Mouse (Mus musculus) heart, embryonic 13.5 days (tissue): ENCODE results near the gene P2rx7. TPM values are rescaled to one million over a fixed set of nuclear protein-coding genes. Genes with fewer than 3 reads are reported as not detected.
"Not testable (repeated sequence)": the region's sequence is repeated elsewhere in the genome, so short reads cannot be mapped to it uniquely, and the experiment has no call there.

Source experiments
- ATAC-seq: fragments of 200-750 bp; cut with Nextera tagmentation; 2 replicates; pipeline ENCODE4 v1.8.0; 2017; ENCODE audit warnings: moderate TSS enrichment; ENCODE audit not compliant: insufficient number of reproducible peaks, low FRiP score, low TSS enrichment; ENCODE audit errors: extremely low read depth
- H3K27ac ChIP-seq: fragments of 300-500 bp; sonication (generic); replicated peaks from 2 replicates; pipeline ENCODE4 v1.5.1; 2015; ENCODE audit warnings: moderate library complexity, mild to moderate bottlenecking, inconsistent platforms
- H3K27me3 ChIP-seq: fragments of 300-500 bp; sonication (generic); replicated peaks from 2 replicates; pipeline ENCODE4 v1.6.1; 2015; ENCODE audit warnings: mild to moderate bottlenecking, inconsistent platforms
- H3K36me3 ChIP-seq: fragments of 300-500 bp; sonication (generic); 2 replicates; pipeline ENCODE4 v1.6.1; 2015; ENCODE audit warnings: mild to moderate bottlenecking, inconsistent platforms
- H3K4me1 ChIP-seq: fragments of 300-500 bp; sonication (generic); 2 replicates; pipeline ENCODE4 v1.6.1; 2015; ENCODE audit warnings: inconsistent platforms
- H3K4me2 ChIP-seq: fragments of 300-500 bp; sonication (generic); 2 replicates; pipeline ENCODE4 v1.6.1; 2015; ENCODE audit warnings: inconsistent platforms, mild to moderate bottlenecking, moderate library complexity
- H3K4me3 ChIP-seq: fragments of 300-500 bp; sonication (generic); 2 replicates; pipeline ENCODE4 v1.5.1; 2015; ENCODE audit warnings: moderate library complexity, mild to moderate bottlenecking, inconsistent platforms
- H3K9ac ChIP-seq: fragments of 300-500 bp; sonication (generic); 2 replicates; pipeline ENCODE4 v1.6.1; 2015; ENCODE audit warnings: inconsistent platforms, mild to moderate bottlenecking, moderate library complexity
- H3K9me3 ChIP-seq: fragments of 300-500 bp; sonication (generic); 2 replicates; pipeline ENCODE4 v1.6.1; 2016; ENCODE audit warnings: inconsistent platforms
- WGBS: fragments of 180-500 bp; shearing (Covaris S2); methylation state at CpG from one replicate; pipeline ENCODE4 v1.1.7; 2015; ENCODE audit warnings: mixed read lengths; 5-methylcytosine and 5-hydroxymethylcytosine counted together
- polyA plus RNA-seq: library from polyadenylated mRNA; unstranded; fragments of >200 nt; fragmentation: Nextera tagmentation; extraction: Ambion mirVana; gene quantifications from 2 replicates; pipeline ENCODE4 v1.2.1, GENCODE M21; 2015

Gene P2rx7
- polyA plus RNA-seq, 1 experiment from 2014 or later = 1.6 TPM

- no peak overlapping the region for H3K27ac ChIP-seq
- no peak for ATAC-seq
- H3K4me3 ChIP-seq = no peak overlapping the region
- WGBS = 60% methylated on average over 5 of the region's 5 CpGs
- no peaks in the 10 kb centered on the region for H3K9me3 ChIP-seq
- H3K36me3 ChIP-seq = no peaks in the 10 kb centered on the region
- H3K9ac ChIP-seq = no peak overlapping the region
- H3K27me3 ChIP-seq = no peaks in the 10 kb centered on the region
- peaks cover 12% of the 10 kb centered on the region for H3K4me1 ChIP-seq
- no peak overlapping the region for H3K4me2 ChIP-seq
Observed at GRCm38 (mm10) chr5:122665036-122665435, 21.3 kb downstream of the P2rx7 start.

GRCm38 (mm10) chr5:122668981-122669897 lies 25.5 kb downstream of the P2rx7 start:
- Histone ChIP-seq H3K9ac (no peak overlapping the region), H3K27me3 (no peaks in the 10 kb centered on the region), H3K4me2 (no peak overlapping the region), H3K36me3 (no peaks in the 10 kb centered on the region), H3K9me3 (no peaks in the 10 kb centered on the region), H3K27ac (no peak overlapping the region), H3K4me1 (peaks cover 7% of the 10 kb centered on the region; the same call in 1 of the 2 replicates), H3K4me3 (no peak overlapping the region)
- 70% methylated on average over 15 of the region's 15 CpGs for WGBS
- ATAC-seq = no peak

- not testable (repeated sequence) for H3K4me3 ChIP-seq, H3K9me3 ChIP-seq, H3K36me3 ChIP-seq, H3K4me2 ChIP-seq, H3K27ac ChIP-seq, H3K4me1 ChIP-seq, H3K9ac ChIP-seq, H3K27me3 ChIP-seq, ATAC-seq
- 71% methylated on average over 7 of the region's 7 CpGs for whole genome bisulfite sequencing
Observed at GRCm38 (mm10) chr5:122671641-122672040, 27.9 kb downstream of the P2rx7 start.

- Histone ChIP-seq H3K36me3 (no peaks in the 10 kb centered on the region), H3K27ac (no peak overlapping the region), H3K4me1 (no peaks in the 10 kb centered on the region), H3K4me3 (no peak overlapping the region), H3K9ac (no peak overlapping the region), H3K27me3 (no peaks in the 10 kb centered on the region), H3K9me3 (no peaks in the 10 kb centered on the region), H3K4me2 (no peak overlapping the region)
- WGBS = 83% methylated on average over 5 of the region's 5 CpGs
- ATAC-seq = no peak
Observed at GRCm38 (mm10) chr5:122672298-122672697, 28.6 kb downstream of the P2rx7 start.

- Histone ChIP-seq H3K27me3 (no peaks in the 10 kb centered on the region), H3K9me3 (no peaks in the 10 kb centered on the region), H3K4me3 (no peak overlapping the region), H3K9ac (no peak overlapping the region), H3K4me2 (no peak overlapping the region), H3K36me3 (no peaks in the 10 kb centered on the region), H3K4me1 (no peaks in the 10 kb centered on the region), H3K27ac (no peak overlapping the region)
- WGBS = 84% methylated on average over 8 of the region's 8 CpGs
- no peak for ATAC-seq
Observed at GRCm38 (mm10) chr5:122676002-122676401, 32.3 kb downstream of the P2rx7 start.

GRCm38 (mm10) chr5:122677983-122678382 lies 34.3 kb downstream of the P2rx7 start:
- no peaks in the 10 kb centered on the region for H3K4me1 ChIP-seq
- H3K27ac ChIP-seq = no peak overlapping the region
- WGBS = 89% methylated on average over 9 of the region's 9 CpGs
- no peak overlapping the region for H3K4me3 ChIP-seq
- H3K27me3 ChIP-seq = no peaks in the 10 kb centered on the region
- no peak for ATAC-seq
- no peaks in the 10 kb centered on the region for H3K36me3 ChIP-seq
- no peak overlapping the region for H3K9ac ChIP-seq
- H3K9me3 ChIP-seq = no peaks in the 10 kb centered on the region
- H3K4me2 ChIP-seq = no peak overlapping the region

- 77% methylated on average over 8 of the region's 8 CpGs for WGBS
- Histone ChIP-seq H3K9me3 (no peaks in the 10 kb centered on the region), H3K27ac (no peak overlapping the region), H3K9ac (no peak overlapping the region), H3K4me1 (no peaks in the 10 kb centered on the region), H3K4me3 (no peak overlapping the region), H3K27me3 (no peaks in the 10 kb centered on the region), H3K4me2 (no peak overlapping the region), H3K36me3 (no peaks in the 10 kb centered on the region)
- no peak for ATAC-seq
Observed at GRCm38 (mm10) chr5:122679881-122680280, 36.2 kb downstream of the P2rx7 start.

- Histone ChIP-seq H3K9me3 (no peaks in the 10 kb centered on the region), H3K36me3 (no peaks in the 10 kb centered on the region)
Observed at GRCm38 (mm10) chr5:122681276-122681675, 37.6 kb downstream of the P2rx7 start.

GRCm38 (mm10) chr5:122683926-122684325 lies 40.2 kb downstream of the P2rx7 start:
- no peak overlapping the region for H3K9ac ChIP-seq
- 65% methylated on average over 10 of the region's 10 CpGs for WGBS
- no peak for ATAC-seq
- H3K4me3 ChIP-seq = no peak overlapping the region
- H3K36me3 ChIP-seq = no peaks in the 10 kb centered on the region
- H3K4me2 ChIP-seq = no peak overlapping the region
- no peaks in the 10 kb centered on the region for H3K9me3 ChIP-seq
- no peak overlapping the region for H3K27ac ChIP-seq
- H3K4me1 ChIP-seq = no peaks in the 10 kb centered on the region
- no peaks in the 10 kb centered on the region for H3K27me3 ChIP-seq

More at GRCm38 (mm10) chr5:122681276-122681675, 37.6 kb downstream of the P2rx7 start:
- Histone ChIP-seq H3K4me2 (no peak overlapping the region), H3K4me1 (no peaks in the 10 kb centered on the region), H3K27me3 (no peaks in the 10 kb centered on the region), H3K4me3 (no peak overlapping the region), H3K9ac (no peak overlapping the region), H3K27ac (no peak overlapping the region)
- 76% methylated on average over 12 of the region's 12 CpGs for WGBS
- no peak for ATAC-seq

GRCm38 (mm10) chr5:122687391-122687790 lies 43.7 kb downstream of the P2rx7 start:
- Histone ChIP-seq H3K9me3 (no peaks in the 10 kb centered on the region), H3K36me3 (no peaks in the 10 kb centered on the region), H3K4me3 (no peak overlapping the region), H3K4me1 (no peaks in the 10 kb centered on the region), H3K27me3 (no peaks in the 10 kb centered on the region), H3K4me2 (no peak overlapping the region), H3K9ac (no peak overlapping the region), H3K27ac (no peak overlapping the region)
- no peak for ATAC-seq
- 73% methylated on average over 4 of the region's 4 CpGs for WGBS

GRCm38 (mm10) chr5:122689153-122689552 lies 45.4 kb downstream of the P2rx7 start:
- no peak overlapping the region for H3K27ac ChIP-seq
- H3K4me1 ChIP-seq = peaks cover 8% of the 10 kb centered on the region
- no peak overlapping the region for H3K4me2 ChIP-seq
- no peaks in the 10 kb centered on the region for H3K27me3 ChIP-seq
- H3K36me3 ChIP-seq = no peaks in the 10 kb centered on the region
- no peak overlapping the region for H3K4me3 ChIP-seq
- H3K9me3 ChIP-seq = no peaks in the 10 kb centered on the region
- WGBS = 75% methylated on average over 7 of the region's 7 CpGs
- no peak for ATAC-seq
- no peak overlapping the region for H3K9ac ChIP-seq

- Histone ChIP-seq H3K27me3 (no peaks in the 10 kb centered on the region), H3K27ac (no peak overlapping the region), H3K9ac (no peak overlapping the region), H3K4me1 (peaks cover 8% of the 10 kb centered on the region), H3K9me3 (no peaks in the 10 kb centered on the region), H3K4me2 (no peak overlapping the region), H3K4me3 (no peak overlapping the region), H3K36me3 (no peaks in the 10 kb centered on the region)
- no peak for ATAC-seq
- WGBS = 51% methylated on average over 6 of the region's 6 CpGs
Observed at GRCm38 (mm10) chr5:122690486-122690885, 46.8 kb downstream of the P2rx7 start.
